Mouse (Mus musculus) lung, adult 2 months (tissue): ENCODE measurements around the gene Raet1d. TPM values are rescaled to one million over a fixed set of nuclear protein-coding genes. Genes with fewer than 3 reads are reported as not detected.
A peak's percentile ranks its signal among the peaks of the same experiment; 100 is the strongest.
"Not testable (repeated sequence)": the region's sequence is repeated elsewhere in the genome, so short reads cannot be mapped to it uniquely, and the experiment has no call there.

Experiments
- DNase-seq: peaks from one replicate; pipeline ENCODE4 v3.0.0; 2022
- H3K4me1 ChIP-seq: fragments of 200-500 bp; 2 replicates; pipeline ENCODE4 v1.6.1; 2011; ENCODE audit warnings: low read length; ENCODE audit not compliant: control insufficient read depth, insufficient read depth
- H3K4me3 ChIP-seq: fragments of 200-500 bp; replicated peaks from 2 replicates; pipeline ENCODE3; 2011; ENCODE audit warnings: low read depth, mild to moderate bottlenecking, control low read depth, low read length; ENCODE audit errors: extremely low read depth
- CTCF ChIP-seq: fragments of 200-500 bp; IDR thresholded peaks from 2 replicates; pipeline ENCODE4 v1.5.1; 2011; ENCODE audit warnings: mild to moderate bottlenecking, low read length, control low read depth; ENCODE audit not compliant: insufficient read depth
- POLR2A ChIP-seq: fragments of 200-500 bp; IDR thresholded peaks from 2 replicates; pipeline ENCODE4 v1.6.1; 2011; ENCODE audit warnings: low read depth, mild to moderate bottlenecking, control low read depth, low read length, borderline replicate concordance; ENCODE audit errors: extremely low read depth
- WGBS: fragments of 180-500 bp; shearing (Covaris S2); methylation state at CpG from one replicate; pipeline ENCODE4 v1.1.7; 2018; 5-methylcytosine and 5-hydroxymethylcytosine counted together
- polyA plus RNA-seq: library from polyadenylated mRNA; depleted of rRNA; stranded (reverse); fragments of >200 nt; gene quantifications from 2 replicates; pipeline ENCODE4 v1.2.3, GENCODE M21; 2012; rRNA removed

Gene Raet1d
- not detected in 2 replicates for polyA plus RNA-seq

DNA sequence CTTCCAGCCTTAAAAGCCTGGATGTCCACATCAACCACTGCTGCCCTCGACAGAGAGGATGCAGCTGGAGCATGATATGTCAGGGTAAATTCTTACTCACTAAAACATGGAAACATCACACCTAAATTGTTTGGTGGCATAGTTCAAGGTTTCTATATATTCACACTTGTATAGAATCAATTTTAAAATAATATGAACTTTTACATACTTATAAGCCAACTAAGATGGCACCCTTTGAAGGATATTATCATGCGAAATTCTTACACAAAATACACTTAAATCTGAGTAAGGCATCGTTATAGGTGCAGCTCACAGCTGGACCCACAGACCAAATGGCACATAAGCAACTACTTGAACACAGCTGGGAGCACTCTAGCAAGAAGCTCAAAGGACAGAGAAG is at the start of gene Raet1d:
Gene Raet1d, plus strand, starts transcription at position 301 of the 400 bp plus-strand sequence.
- not testable (repeated sequence) for H3K4me3 ChIP-seq, DNase-seq, H3K4me1 ChIP-seq
- 69% methylated on average over 3 of the region's 3 CpGs for WGBS

DNA sequence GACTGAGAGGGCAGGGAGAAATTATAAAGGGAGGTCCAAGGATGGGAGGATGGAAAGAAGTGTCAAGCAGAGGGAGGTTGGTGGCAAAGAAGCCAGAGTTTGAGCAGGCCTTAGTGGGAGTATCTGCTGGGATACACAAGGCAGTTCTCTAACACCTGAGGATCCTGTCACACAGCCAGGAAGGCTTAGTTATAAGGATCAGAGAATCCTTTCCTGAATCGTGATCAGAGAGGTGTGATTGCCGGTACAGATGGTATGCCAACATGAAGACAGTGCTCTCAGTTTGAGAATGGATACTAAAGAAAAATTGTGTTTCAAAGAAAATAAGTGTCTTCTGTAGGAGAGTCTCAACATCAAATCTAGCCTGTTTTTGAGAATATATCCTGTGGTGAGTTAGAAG is 37.5 kb upstream of the Raet1d start:
- 86% methylated on average over 2 of the region's 2 CpGs for WGBS
- TF ChIP-seq CTCF, result no peak
- no peak for TF ChIP-seq POLR2A
- no peak for DNase-seq
- Histone ChIP-seq H3K4me3 (no peak overlapping the region), H3K4me1 (no peaks in the 10 kb centered on the region)

DNA sequence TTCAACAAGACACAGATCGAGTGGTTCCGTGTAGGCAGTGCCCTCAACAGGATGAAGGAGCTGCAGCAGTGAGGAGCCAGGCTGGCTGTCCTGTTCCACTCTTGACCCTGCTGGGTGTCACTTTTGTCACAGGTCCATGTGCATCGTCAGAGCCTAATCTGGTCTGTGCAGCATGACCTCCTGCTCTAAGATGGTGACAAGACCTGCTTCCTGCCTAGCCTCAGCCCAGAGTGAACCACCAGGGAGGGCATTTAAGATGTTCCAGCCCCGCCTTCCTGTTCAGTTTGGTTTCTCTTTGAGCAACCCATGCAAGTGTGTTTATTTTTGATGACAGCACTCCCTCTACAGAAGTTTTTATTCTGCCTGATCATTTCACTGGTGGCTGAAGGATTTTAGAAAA is 14.6 kb upstream of the Raet1d start:
- 64% methylated on average over 4 of the region's 4 CpGs for WGBS

DNA sequence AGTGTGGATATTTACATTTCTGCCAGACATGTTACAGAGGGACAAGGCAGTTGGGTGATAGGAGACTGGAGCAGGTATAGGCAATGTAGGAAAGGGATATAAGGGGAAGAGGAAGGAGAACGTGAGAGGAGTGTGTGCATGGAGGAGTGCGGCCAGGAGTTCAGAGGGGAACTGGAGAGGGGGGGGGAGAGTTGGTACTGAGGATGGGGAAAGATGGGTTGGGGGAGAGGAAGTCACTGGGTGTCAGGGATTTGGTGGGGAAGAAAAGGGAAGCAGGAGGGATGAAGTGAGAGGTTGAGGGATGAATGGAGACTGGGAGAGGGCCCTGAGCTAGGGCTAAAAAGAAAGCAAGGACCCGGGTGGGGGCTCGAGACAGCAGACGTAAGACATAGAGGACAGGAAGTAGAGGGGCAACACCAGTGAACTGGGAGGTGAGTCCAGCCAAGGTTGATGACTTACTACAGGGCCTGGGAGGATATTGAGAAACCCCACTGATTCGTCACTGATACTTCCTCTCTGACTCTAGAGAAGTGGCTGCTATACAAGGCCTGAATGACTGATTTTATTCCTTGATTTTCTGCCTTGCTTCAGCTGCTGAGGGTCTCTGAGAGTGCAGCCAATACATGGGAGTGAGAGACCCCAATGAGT is 6.7 kb upstream of the Raet1d start:
- DNase-seq, H3K4me3 ChIP-seq, H3K4me1 ChIP-seq: not testable (repeated sequence)
- WGBS, result 63% methylated on average over 6 of the region's 6 CpGs

More for the DNA sequence above, 14.6 kb upstream of the Raet1d start:
- not testable (repeated sequence) for H3K4me1 ChIP-seq, H3K4me3 ChIP-seq, DNase-seq

DNA sequence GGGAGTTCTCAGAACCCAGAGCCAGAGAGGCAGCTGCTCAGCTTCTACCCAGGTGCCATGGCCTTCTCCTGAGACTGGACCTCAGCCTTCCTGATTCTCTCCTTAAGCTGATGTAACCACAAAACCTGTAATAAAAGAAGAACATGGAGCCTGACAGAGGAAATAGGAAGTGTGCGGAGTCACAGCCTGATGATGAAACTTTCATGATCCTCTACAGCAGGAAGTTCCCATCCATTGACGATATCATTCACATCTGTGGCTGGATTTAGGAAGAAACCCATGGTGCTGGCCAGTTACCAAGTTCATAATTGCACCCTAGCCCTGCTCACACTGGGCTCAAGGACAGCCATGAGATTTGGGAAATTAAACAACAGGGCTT is 6.2 kb upstream of the Raet1d start:
- not testable (repeated sequence) for H3K4me3 ChIP-seq, H3K4me1 ChIP-seq, DNase-seq
- 60% methylated on average over 2 of the region's 2 CpGs for WGBS

GRCm38 (mm10) chr10:22357373-22357772 is 3.0 kb upstream of the Raet1d start:
- not testable (repeated sequence) for DNase-seq, H3K4me1 ChIP-seq, H3K4me3 ChIP-seq
- WGBS, result 69% methylated on average over 1 of the region's 1 CpGs

- H3K4me1 ChIP-seq, DNase-seq, H3K4me3 ChIP-seq: not testable (repeated sequence)
- WGBS, result 43% methylated on average over 2 of the region's 2 CpGs
These were observed 605 bp downstream of the Raet1d start for GRCm38 (mm10) chr10:22360957-22361356.

DNA sequence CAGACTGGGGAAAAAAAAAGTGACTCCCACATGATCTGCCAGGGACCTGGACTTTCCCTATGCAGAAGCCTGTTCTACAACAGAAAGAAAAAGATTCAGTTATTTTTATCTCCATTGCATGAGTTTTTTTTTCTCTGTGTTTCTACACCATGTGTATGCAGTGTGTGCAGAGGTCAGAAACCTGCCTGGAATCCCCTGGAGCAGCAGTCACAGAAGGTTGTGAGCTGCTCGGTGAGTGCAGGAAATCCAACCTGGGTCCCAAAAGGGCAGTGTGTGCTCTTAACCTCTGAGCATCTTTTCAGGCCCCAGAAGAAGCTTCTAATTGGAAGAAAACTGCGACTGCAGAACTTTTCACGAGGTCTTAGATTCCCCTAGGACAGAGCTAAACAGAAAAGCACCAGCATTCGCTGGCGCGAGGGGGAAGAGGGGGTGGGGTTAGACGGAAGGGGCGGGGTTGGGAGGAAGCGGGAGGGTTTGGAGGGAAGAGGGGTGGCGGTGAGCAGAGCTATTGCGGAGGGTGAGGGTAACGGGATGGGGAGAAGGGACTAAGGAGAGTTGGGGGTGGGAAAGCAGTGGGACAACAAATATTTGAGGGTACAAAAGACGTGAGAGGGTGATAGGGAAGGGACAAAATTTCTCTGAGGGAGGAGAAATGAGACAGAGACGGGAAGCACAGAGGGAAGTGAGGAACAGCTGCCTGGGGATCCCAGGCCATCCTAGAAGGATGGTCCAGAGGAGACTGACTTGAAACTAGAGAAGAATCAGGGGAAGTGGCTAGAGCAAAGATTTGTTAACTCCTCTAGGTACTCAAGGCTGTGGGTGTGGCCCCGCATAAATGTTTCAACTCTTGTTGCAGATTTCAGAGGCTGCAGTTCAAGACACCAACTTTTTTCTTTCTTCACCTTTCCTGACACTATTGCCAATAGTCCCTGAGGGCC is 1.3 kb downstream of the Raet1d start:
- H3K4me1 ChIP-seq, H3K4me3 ChIP-seq: not testable (repeated sequence)
- WGBS, result 6% methylated on average over 11 of the region's 15 CpGs
- peak; percentile 5 for DNase-seq

GRCm38 (mm10) chr10:22362466-22362865 is 2.1 kb downstream of the Raet1d start:
- WGBS, result 80% methylated on average over 2 of the region's 2 CpGs

DNA sequence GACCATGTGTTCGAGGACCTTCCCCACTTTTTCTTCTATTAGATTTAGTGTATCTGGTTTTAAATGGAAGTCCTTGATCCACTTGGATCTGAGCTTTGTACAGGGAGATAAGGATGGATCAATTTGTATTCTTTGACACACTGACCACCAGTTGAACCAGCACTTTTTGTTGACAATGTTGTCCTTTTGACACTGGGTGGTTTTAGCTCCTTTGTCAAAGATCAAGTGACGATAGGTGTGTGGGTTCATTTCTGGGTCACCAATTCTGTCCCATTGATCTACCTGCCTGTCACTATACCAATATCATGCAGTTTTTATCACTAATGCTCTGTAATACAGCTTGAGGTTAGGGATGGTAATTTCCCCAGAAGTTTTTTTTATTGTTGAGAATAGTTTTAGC is 4.6 kb downstream of the Raet1d start:
- not testable (repeated sequence) for H3K4me1 ChIP-seq, DNase-seq, H3K4me3 ChIP-seq
- 65% methylated on average over 2 of the region's 2 CpGs for WGBS

More at GRCm38 (mm10) chr10:22362466-22362865, 2.1 kb downstream of the Raet1d start:
- not testable (repeated sequence) for DNase-seq, H3K4me3 ChIP-seq, H3K4me1 ChIP-seq

- not testable (repeated sequence) for H3K4me1 ChIP-seq, DNase-seq, H3K4me3 ChIP-seq
- 24% methylated on average over 9 of the region's 10 CpGs for WGBS
These were observed 20.9 kb downstream of the Raet1d start for GRCm38 (mm10) chr10:22381226-22381625.

DNA sequence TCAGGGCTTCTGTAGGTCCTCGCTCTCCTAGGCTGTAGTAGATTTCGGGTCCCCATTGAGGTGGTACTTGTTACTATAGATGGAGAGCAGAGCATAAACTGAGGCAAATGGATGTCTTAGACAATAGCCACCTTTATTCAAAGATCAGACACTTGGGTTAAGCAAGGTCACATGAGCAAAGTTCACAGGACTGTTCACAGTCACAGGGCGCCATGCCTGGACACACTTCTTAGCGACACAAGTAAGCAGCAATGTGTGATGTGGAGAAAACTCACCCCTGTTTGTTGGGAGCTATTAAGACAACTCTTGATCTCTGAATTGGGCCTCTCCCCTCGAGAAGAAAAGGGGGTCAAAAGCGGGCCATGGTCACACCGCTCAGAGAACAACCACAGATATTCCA is 29.8 kb downstream of the Raet1d start:
- H3K4me1 ChIP-seq, DNase-seq, H3K4me3 ChIP-seq: not testable (repeated sequence)
- 90% methylated on average over 7 of the region's 7 CpGs for WGBS

DNA sequence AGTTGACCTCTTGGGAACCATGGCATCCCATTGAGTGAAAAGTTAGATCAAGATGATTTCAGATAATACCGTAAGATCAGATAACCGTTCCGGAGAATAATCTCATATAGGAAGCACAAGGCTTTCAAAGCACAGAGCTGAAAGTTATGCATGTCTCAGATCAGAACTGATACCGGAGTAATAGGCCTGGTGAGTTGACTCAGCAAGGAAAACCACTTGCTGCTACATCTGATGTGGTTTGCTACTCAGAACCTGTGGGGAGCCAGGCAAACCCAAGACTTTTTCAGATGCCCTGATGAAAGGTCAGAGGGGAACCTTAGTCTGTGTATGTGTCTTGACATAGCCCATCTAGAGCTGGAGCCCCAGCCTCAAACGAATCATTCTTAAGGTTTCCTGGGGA is 31.3 kb downstream of the Raet1d start:
- not testable (repeated sequence) for H3K4me1 ChIP-seq, DNase-seq, H3K4me3 ChIP-seq
- 88% methylated on average over 4 of the region's 5 CpGs for WGBS

GRCm38 (mm10) chr10:22393028-22393824 is 32.9 kb downstream of the Raet1d start:
- H3K4me1 ChIP-seq, DNase-seq, H3K4me3 ChIP-seq: not testable (repeated sequence)
- no CpG with 5 or more reads among the region's 2 CpGs for WGBS

DNA sequence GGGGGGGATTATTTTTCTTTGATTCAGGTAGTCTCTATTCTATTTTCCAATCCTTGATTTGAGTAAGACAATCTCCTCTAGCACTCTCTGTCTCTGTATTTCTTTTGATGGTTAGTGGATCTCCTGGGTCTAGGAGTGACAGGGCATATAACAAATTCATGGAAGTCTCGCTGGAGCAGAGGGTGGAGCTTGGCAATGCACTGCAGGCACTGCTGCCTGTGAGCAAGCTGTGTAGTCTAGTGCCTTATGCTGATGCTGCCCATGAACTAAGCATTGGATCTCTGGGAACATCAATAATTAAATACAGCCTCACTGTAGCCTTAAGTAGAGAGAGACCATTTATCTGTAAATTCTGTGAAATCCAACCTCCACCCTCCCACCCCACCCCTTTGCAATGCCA is 36.3 kb downstream of the Raet1d start:
- WGBS, result 20% methylated on average over 1 of the region's 1 CpGs
- H3K4me3 ChIP-seq, DNase-seq, H3K4me1 ChIP-seq: not testable (repeated sequence)
